Mouse (Mus musculus) bone marrow, adult 2 months (tissue): ENCODE measurements around the gene Sele.

Source experiments
- CTCF ChIP-seq: fragments of 200-500 bp; IDR thresholded peaks from 2 replicates; pipeline ENCODE4 v1.5.1; 2011; ENCODE audit warnings: low read length, control low read depth; ENCODE audit not compliant: control insufficient read depth, insufficient read depth
- POLR2A ChIP-seq: fragments of 200-500 bp; IDR thresholded peaks from 2 replicates; pipeline ENCODE4 v1.6.1; 2011; ENCODE audit warnings: low read depth, mild to moderate bottlenecking, control low read depth, low read length, borderline replicate concordance; ENCODE audit not compliant: control insufficient read depth

DNA sequence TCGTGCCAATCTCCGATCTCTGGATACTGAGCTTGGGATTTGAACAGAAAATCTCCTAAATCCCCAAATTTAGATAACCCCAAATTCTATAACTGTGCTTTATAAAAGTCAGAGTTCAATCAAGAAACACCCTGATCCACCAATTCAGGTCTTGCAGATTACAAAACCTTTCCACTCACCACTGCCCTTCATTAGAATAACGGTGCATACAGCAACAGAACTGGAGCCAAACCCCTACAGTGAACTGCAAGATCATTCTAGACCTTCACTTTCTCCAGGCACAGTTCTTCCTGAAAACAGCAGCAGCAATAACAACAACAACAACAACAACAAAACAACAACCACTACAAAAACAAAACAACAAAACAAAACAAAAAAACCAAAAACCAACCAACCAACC, 38.8 kb downstream of the Sele start:
- no peak for TF ChIP-seq POLR2A
- no peak for TF ChIP-seq CTCF
